Mouse (Mus musculus) monocyte, adult 59 days (primary cell): Measurements from ENCODE around the gene Polr2i. TPM values are rescaled to one million over a fixed set of nuclear protein-coding genes. Genes with fewer than 3 reads are reported as not detected.

Source experiments
- total RNA-seq, 2 experiments: library from RNA; stranded (reverse); gene quantifications; one replicate each; pipeline ENCODE4 v1.2.4; 2023

Polr2i gene
- total RNA-seq = 10 to 100 TPM; 47.9 to 57.5 TPM

GRCm38 (mm10) chr7:30231669-30232454 is at the start of gene Polr2i, which contains the start of gene Tbcb:
TSS of gene Polr2i (plus strand) at chr7:30231948.
TSS of gene Tbcb (minus strand) at chr7:30232272.

GRCm38 (mm10) chr7:30183879-30184289 is 47.9 kb upstream of the Polr2i start, which contains the start of gene Cox7a1:
TSS of gene Cox7a1 (plus strand) at chr7:30184144.

GRCm38 (mm10) chr7:30198481-30198971 is 33.2 kb upstream of the Polr2i start, which contains the start of gene Capns1:
TSS of gene Capns1 (minus strand) at chr7:30198811.

DNA sequence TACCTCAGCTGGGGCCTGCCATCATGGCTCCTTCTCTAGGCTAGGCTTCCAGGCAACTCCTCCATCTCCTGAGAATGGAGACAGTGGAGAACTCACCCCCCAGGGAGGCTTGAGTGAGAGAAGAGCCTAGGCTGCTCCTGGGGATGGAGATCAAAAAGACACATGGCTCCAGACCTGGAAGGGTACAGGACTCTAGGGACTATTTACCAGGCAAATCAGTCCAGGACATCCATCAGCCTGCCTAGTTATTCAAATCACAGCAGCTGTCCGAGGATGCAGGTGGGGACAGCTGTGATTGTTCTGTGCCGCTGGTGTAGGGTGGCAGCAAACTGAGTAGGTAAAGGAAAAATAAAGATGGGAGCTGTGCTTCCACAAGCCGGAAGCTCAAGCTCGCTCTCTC is 3.9 kb downstream of the Polr2i start, which contains the start of gene Ovol3:
Gene Ovol3 (minus strand): TSS at position 101 of the 400 bp plus-strand sequence.

DNA sequence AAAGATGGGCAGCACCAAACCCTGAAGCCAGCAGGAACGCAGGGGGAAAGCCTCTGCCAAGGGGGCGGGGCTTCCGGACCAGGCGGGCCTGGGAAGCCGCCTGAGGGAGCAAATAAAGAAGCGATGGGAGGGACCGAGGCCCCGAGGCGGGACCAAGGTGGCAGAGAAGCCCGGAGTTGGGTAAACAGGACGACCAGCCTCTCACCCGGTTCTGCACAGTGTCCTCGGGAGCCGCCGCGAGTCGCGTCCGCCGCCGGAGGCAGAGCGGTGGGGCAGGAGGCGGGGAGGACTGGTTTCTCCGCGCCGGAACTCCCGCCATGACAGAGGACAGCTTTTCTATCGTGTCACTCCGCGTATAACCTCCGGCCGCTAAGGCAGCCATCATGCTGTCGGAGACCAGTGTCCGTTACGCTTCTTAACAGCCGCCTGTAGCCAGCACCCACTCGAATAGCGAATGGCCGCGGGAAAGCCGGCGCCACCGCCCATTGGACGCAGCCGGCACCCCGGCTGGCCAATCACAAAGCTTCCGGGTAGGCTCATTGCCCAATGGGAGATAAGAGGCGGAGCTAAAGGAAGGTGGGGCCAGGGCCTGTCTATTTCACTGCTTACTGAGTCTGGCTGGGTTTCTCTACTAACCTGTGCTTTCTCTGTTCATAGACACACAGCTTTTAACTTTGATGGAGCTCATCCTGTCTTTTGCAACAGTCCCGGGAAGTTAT is 48.4 kb downstream of the Polr2i start, which contains the start of the genes Thap8 and Wdr62:
Gene Thap8 (plus strand): TSS at position 144 of the 719 bp plus-strand sequence.
Gene Wdr62 (minus strand): TSS at position 469 of the 719 bp plus-strand sequence.

Other genes starting within 250 kb of the Polr2i start
- 10 to 100 TPM; 14.3 to 16.7 TPM for gene Zfp568, start 248.0 kb upstream of the Polr2i start, total RNA-seq
- 1 to 10 TPM in 1 of 2 experiments, under 1 TPM in 1; 0.61 to 2.1 TPM for gene Zfp14, start 180.6 kb upstream of the Polr2i start, total RNA-seq
- 1 to 10 TPM in 1 of 2 experiments, under 1 TPM in 1; 0.82 to 1.2 TPM for gene Zfp82, start 159.0 kb upstream of the Polr2i start, total RNA-seq
- gene Gm26920, start 141.5 kb upstream of the Polr2i start, total RNA-seq = not detected
- 1 to 10 TPM; 2.5 to 3.2 TPM for gene Zfp566, start 141.4 kb upstream of the Polr2i start, total RNA-seq
- 10 to 100 TPM; 14.7 to 16.2 TPM for gene Zfp260, start 137.2 kb upstream of the Polr2i start, total RNA-seq
- gene Zfp382, start 110.0 kb upstream of the Polr2i start, total RNA-seq = 1 to 10 TPM; 2.7 to 5.0 TPM
- 10 to 100 TPM; 23.9 to 24.1 TPM for gene Zfp146, start 62.2 kb upstream of the Polr2i start, total RNA-seq
- 1 to 10 TPM in 1 of 2 experiments, not detected in 1; 1.5 TPM for gene Cox7a1, start 47.8 kb upstream of the Polr2i start, total RNA-seq
- gene Capns1, start 33.1 kb upstream of the Polr2i start, total RNA-seq = 100 to 1,000 TPM; 298 to 315 TPM
- gene Tbcb, start 324 bp downstream of the Polr2i start, total RNA-seq = 10 to 100 TPM; 39.7 to 59.4 TPM
- not detected for gene Ovol3, start 3.8 kb downstream of the Polr2i start, total RNA-seq
- 1 to 10 TPM in 1 of 2 experiments, under 1 TPM in 1; 0.73 to 2.0 TPM for gene Thap8, start 48.1 kb downstream of the Polr2i start, total RNA-seq
- gene Wdr62, start 48.5 kb downstream of the Polr2i start, total RNA-seq = 10 to 100 TPM; 16.7 to 20.0 TPM
- gene Clip3, start 59.8 kb downstream of the Polr2i start, total RNA-seq = under 1 TPM in 1 of 2 experiments, not detected in 1; 0.21 TPM
- 10 to 100 TPM; 30.8 to 31.4 TPM for gene Alkbh6, start 76.8 kb downstream of the Polr2i start, total RNA-seq
- gene Syne4, start 82.9 kb downstream of the Polr2i start, total RNA-seq = 1 to 10 TPM; 1.9 to 3.4 TPM
- 1 to 10 TPM; 3.8 to 4.6 TPM for gene E130208F15Rik, start 89.8 kb downstream of the Polr2i start, total RNA-seq
- 10 to 100 TPM; 15.3 to 15.4 TPM for gene Sdhaf1, start 91.9 kb downstream of the Polr2i start, total RNA-seq
- under 1 TPM in 1 of 2 experiments, not detected in 1; 0.21 TPM for gene Lrfn3, start 130.8 kb downstream of the Polr2i start, total RNA-seq
- gene Tyrobp, start 181.8 kb downstream of the Polr2i start, total RNA-seq = 1,000 to 10,000 TPM; 2,439 to 2,603 TPM
- 10 to 100 TPM; 45.6 to 46.9 TPM for gene Hcst, start 187.9 kb downstream of the Polr2i start, total RNA-seq
- gene Nfkbid, start 189.8 kb downstream of the Polr2i start, total RNA-seq = 100 to 1,000 TPM; 116 to 140 TPM
- gene Aplp1, start 213.6 kb downstream of the Polr2i start, total RNA-seq = 1 to 10 TPM in 1 of 2 experiments, under 1 TPM in 1; 0.81 to 1.6 TPM
- gene Kirrel2, start 225.7 kb downstream of the Polr2i start, total RNA-seq = not detected
- not detected for gene Nphs1, start 226.4 kb downstream of the Polr2i start, total RNA-seq